Mouse (Mus musculus) liver, embryonic 15.5 days (tissue): ENCODE measurements around the gene Rbm4. TPM values are rescaled to one million over a fixed set of nuclear protein-coding genes. Genes with fewer than 3 reads are reported as not detected.

Source experiments
- ATAC-seq: fragments of 200-750 bp; cut with Nextera tagmentation; 2 replicates; pipeline ENCODE4 v1.8.0; 2017; ENCODE audit warnings: moderate number of reproducible peaks, mild to moderate bottlenecking, moderate library complexity; ENCODE audit not compliant: insufficient read depth
- H3K27ac ChIP-seq: fragments of 300-500 bp; sonication (generic); replicated peaks from 2 replicates; pipeline ENCODE4 v1.5.1; 2015; ENCODE audit warnings: mild to moderate bottlenecking, inconsistent platforms
- H3K27me3 ChIP-seq: fragments of 300-500 bp; sonication (generic); 2 replicates; pipeline ENCODE4 v1.6.1; 2015; ENCODE audit warnings: mild to moderate bottlenecking, inconsistent platforms
- H3K36me3 ChIP-seq: fragments of 300-500 bp; sonication (generic); replicated peaks from 2 replicates; pipeline ENCODE4 v1.6.1; 2015; ENCODE audit warnings: moderate library complexity, mild to moderate bottlenecking, inconsistent platforms
- H3K4me1 ChIP-seq: fragments of 300-500 bp; sonication (generic); replicated peaks from 2 replicates; pipeline ENCODE4 v1.6.1; 2015; ENCODE audit warnings: inconsistent platforms
- H3K4me2 ChIP-seq: fragments of 300-500 bp; sonication (generic); 2 replicates; pipeline ENCODE4 v1.6.1; 2015; ENCODE audit warnings: moderate library complexity, mild to moderate bottlenecking, inconsistent platforms
- H3K4me3 ChIP-seq: fragments of 300-500 bp; sonication (generic); replicated peaks from 2 replicates; pipeline ENCODE4 v1.5.1; 2015; ENCODE audit warnings: mild to moderate bottlenecking, inconsistent platforms
- H3K9ac ChIP-seq: fragments of 300-500 bp; sonication (generic); 2 replicates; pipeline ENCODE4 v1.6.1; 2015; ENCODE audit warnings: moderate library complexity, mild to moderate bottlenecking, inconsistent platforms
- H3K9me3 ChIP-seq: fragments of 300-500 bp; sonication (generic); replicated peaks from 2 replicates; pipeline ENCODE4 v1.6.1; 2016; ENCODE audit warnings: inconsistent platforms
- WGBS: fragments of 180-500 bp; shearing (Covaris S2); methylation state at CpG from one replicate; pipeline ENCODE4 v1.1.7; 2015; ENCODE audit warnings: mixed read lengths; ENCODE audit not compliant: insufficient replicate concordance; 5-methylcytosine and 5-hydroxymethylcytosine counted together
- polyA plus RNA-seq: library from polyadenylated mRNA; unstranded; fragments of >200 nt; fragmentation: Nextera tagmentation; extraction: Ambion mirVana; gene quantifications from 2 replicates; pipeline ENCODE4 v1.2.1, GENCODE M21; 2015

Gene Rbm4
- polyA plus RNA-seq = 25.2 and 29.0 TPM in 2 replicates

DNA sequence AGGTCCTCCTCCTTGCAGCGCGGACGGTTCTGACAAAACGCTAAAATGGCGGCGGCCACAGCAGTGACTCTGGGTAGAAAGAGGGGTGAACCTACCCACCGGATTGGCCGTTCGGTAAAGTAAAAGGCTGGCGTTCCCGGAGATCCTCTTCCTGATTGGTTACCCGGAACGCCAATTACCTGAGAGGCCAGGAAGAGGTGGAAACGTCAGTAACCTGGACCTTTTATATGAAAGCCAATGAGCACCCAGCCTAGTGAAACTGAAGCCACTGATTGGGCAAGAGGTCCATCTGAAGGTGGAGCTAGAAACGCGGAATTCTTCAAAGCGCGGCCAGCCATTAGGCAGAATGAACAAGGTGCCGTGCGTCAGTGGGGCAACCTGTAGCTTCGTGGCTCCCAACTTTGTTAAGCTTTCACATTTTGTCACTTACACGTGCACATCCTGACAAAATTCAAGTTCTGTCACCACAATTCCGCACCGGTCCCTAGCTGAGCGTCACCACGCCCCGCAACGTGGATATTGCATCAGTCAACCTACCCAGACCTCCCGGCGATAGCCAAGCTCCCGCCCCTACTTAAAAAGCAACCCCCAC lies at the start of gene Rbm4:
Gene Rbm4, minus strand, starts transcription at position 71 of the 592 bp plus-strand sequence.
- no peaks in the 10 kb centered on the region for H3K9me3 ChIP-seq
- H3K9ac ChIP-seq = peak within 1 kb of the TSS; percentile 68
- no peaks in the 10 kb centered on the region for H3K27me3 ChIP-seq
- peak; percentile 95 for ATAC-seq
- H3K4me3 ChIP-seq = peak within 1 kb of the TSS; percentile 78
- H3K4me2 ChIP-seq = peak within 1 kb of the TSS; percentile 74
- H3K27ac ChIP-seq = peak within 1 kb of the TSS; percentile 88
- H3K36me3 ChIP-seq = peaks cover 60% of the 10 kb centered on the region
- peaks cover 66% of the 10 kb centered on the region for H3K4me1 ChIP-seq
- WGBS = under 1% methylated on average over 31 of the region's 31 CpGs

DNA sequence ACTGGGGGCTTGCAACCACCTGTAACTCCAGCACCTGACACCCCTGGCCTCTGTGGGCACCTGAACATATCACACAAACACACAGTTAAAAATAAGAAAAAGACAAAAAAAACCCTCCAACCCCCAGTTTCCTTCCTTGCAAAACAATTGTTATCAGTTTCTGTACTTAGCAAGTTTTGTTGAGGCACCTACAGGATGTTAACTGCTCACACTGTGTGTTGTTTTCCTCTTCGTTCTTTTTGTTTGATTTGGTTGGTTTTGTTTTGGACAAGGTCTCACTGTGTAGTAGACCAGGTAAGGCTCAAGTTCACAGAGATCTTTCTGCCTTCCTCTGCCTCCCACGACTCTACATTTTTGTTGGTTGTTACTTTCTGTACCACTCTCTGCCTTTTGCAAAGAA lies 48.9 kb upstream of the Rbm4 start:
- Histone ChIP-seq H3K4me1 (peaks cover 31% of the 10 kb centered on the region), H3K27ac (no peak overlapping the region), H3K27me3 (peaks cover 72% of the 10 kb centered on the region), H3K36me3 (no peaks in the 10 kb centered on the region), H3K9me3 (no peaks in the 10 kb centered on the region), H3K9ac (no peak overlapping the region), H3K4me2 (no peak overlapping the region), H3K4me3 (no peak overlapping the region)
- ATAC-seq = no peak
- 40% methylated on average over 2 of the region's 2 CpGs for WGBS

DNA sequence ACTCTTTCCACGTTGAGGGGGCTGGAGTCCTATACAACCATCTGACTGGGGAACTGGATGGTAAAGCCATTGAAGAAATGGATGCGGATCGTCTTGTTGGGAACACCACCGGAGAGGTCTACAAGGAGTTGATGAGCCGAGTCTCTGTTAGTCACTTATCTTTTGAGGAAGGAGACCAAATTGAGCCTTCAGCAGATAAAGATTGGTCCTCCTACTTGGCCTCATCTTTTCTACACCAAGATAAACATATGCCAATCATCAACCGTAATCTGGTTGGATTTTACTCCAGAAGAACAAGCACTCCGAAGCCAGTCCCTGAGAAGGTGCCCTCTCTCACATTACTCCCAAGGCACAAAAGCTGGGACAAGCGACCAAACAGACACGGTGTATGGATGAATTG lies 47.1 kb upstream of the Rbm4 start:
- H3K9ac ChIP-seq = no peak overlapping the region
- 55% methylated on average over 9 of the region's 9 CpGs for WGBS
- H3K4me1 ChIP-seq = peaks cover 40% of the 10 kb centered on the region

DNA sequence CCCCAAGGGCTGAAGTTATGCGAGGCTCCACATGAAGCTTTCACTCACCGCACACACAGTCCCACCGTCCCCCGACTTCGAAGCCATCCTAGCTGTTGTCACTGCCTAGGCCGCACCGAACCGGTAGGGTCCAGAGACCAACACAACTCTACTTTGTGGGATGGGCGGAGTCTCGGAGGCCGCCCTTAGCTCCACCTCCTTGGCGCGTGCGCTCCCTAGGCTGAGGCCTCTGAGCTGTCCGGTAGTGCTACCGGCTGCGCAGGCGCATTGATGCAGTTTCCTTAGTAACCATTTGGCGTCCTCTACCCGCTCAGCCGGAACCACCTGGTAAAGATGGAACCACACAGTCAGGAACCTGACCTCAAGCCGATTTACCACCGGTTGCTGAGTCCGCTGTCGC lies 45.4 kb upstream of the Rbm4 start, which contains the start of the genes Ccs and Ccdc87:
Gene Ccs, minus strand, starts transcription at position 184 of the 400 bp plus-strand sequence.
Gene Ccdc87, plus strand, starts transcription at position 218 of the 400 bp plus-strand sequence.
- Histone ChIP-seq H3K4me3 (peak within 1 kb of the TSS; percentile 67), H3K9me3 (no peaks in the 10 kb centered on the region), H3K4me1 (peaks cover 48% of the 10 kb centered on the region), H3K27ac (peak within 1 kb of the TSS; percentile 79), H3K9ac (peak within 1 kb of the TSS; percentile 76), H3K36me3 (no peaks in the 10 kb centered on the region), H3K27me3 (peaks cover 44% of the 10 kb centered on the region), H3K4me2 (peak within 1 kb of the TSS; percentile 96)
- under 1% methylated on average over 25 of the region's 25 CpGs for WGBS
- ATAC-seq = peak; percentile 97

More for the DNA sequence above, 47.1 kb upstream of the Rbm4 start:
- H3K4me3 ChIP-seq = no peak overlapping the region
- no peak overlapping the region for H3K27ac ChIP-seq
- peaks cover 58% of the 10 kb centered on the region for H3K27me3 ChIP-seq
- H3K9me3 ChIP-seq = no peaks in the 10 kb centered on the region
- H3K36me3 ChIP-seq = no peaks in the 10 kb centered on the region
- H3K4me2 ChIP-seq = no peak overlapping the region
- ATAC-seq = no peak

DNA sequence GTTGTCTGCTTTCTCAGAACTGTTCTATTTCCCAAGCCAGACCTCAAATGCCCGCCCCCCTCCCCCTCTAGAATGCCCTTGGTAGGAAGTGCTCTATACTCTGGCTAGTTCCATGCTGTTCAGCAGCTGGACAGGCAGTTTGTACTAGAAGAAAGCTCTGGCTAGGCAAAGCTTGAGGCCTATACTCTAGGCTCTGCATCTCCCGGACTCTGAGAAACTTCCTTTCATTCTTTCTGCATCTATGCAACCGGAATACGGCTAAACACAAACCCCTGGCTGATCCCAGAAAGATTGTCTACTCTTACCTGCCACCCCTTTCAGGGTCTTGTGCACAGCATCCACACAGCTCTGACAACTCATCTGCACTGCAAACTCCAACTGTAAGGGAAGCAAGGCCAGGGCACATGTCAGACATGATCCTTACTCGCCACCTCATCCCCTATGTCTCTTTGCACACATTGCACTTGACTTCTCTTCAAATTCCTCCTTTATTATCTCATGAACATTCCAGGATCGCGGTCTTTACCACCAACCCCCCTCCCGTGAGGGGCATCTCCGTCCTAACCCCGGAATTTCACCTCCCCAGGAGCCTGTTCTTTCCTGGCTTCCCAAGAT lies 44.9 kb upstream of the Rbm4 start:
- H3K9ac ChIP-seq = peak overlapping the region; percentile 76
- H3K9me3 ChIP-seq = no peaks in the 10 kb centered on the region
- peak overlapping the region; percentile 79 for H3K27ac ChIP-seq
- H3K4me3 ChIP-seq = peak overlapping the region; percentile 67
- H3K4me2 ChIP-seq = peak overlapping the region; percentile 96
- ATAC-seq = peak; percentile 43
- H3K36me3 ChIP-seq = no peaks in the 10 kb centered on the region
- H3K4me1 ChIP-seq = peaks cover 48% of the 10 kb centered on the region
- H3K27me3 ChIP-seq = peaks cover 41% of the 10 kb centered on the region
- WGBS = 28% methylated on average over 10 of the region's 10 CpGs

DNA sequence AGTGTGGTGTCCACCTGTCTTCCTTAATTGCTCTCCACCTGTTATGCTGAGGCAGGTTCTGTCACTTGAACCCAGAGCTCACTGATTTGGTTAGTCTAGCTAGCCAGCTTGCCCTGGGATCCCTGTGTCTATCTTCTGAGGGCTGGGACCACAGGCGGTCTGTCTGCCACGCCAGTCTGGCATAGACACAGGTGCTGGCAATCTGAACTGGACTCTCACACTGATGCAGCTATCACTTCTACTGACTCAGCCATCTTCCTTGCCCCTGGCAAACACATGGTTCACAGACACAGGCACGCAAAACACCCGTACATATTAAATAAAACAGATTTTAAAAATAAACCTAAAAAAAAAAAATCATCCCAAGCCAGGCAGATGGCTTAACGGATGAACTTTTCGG lies 43.3 kb upstream of the Rbm4 start:
- peaks cover 13% of the 10 kb centered on the region for H3K36me3 ChIP-seq
- H3K4me1 ChIP-seq = peaks cover 48% of the 10 kb centered on the region
- H3K9ac ChIP-seq = no peak overlapping the region
- no peak overlapping the region for H3K4me2 ChIP-seq
- 82% methylated on average over 6 of the region's 6 CpGs for WGBS
- no peaks in the 10 kb centered on the region for H3K9me3 ChIP-seq
- no peak overlapping the region for H3K4me3 ChIP-seq
- H3K27me3 ChIP-seq = peaks cover 27% of the 10 kb centered on the region
- no peak for ATAC-seq
- H3K27ac ChIP-seq = no peak overlapping the region

DNA sequence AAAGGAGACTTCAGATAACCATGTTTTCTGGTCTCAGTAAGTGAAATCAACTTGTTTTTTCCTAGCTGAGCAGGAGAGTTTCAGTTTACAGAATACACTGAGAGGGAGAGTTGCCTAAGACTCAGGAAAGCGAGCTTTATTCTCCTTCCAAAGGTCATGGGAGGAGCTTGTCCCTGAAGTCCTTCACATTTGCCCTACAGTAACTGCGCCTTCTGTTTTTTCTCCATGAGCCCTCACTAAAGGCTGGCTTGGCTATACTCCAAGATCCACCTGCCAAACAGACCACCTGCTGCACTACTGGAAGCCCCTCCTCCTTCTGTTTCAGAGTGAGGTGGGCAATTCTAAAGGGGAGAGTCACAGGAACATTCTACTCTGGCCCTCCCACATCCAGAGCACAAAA lies 42.4 kb upstream of the Rbm4 start:
- Histone ChIP-seq H3K9ac (no peak overlapping the region), H3K4me1 (peaks cover 48% of the 10 kb centered on the region), H3K27me3 (peaks cover 17% of the 10 kb centered on the region), H3K36me3 (peaks cover 16% of the 10 kb centered on the region), H3K9me3 (no peaks in the 10 kb centered on the region), H3K4me2 (no peak overlapping the region), H3K4me3 (no peak overlapping the region), H3K27ac (peak overlapping the region; percentile 26)
- ATAC-seq = no peak
- WGBS = 75% methylated on average over 2 of the region's 2 CpGs

DNA sequence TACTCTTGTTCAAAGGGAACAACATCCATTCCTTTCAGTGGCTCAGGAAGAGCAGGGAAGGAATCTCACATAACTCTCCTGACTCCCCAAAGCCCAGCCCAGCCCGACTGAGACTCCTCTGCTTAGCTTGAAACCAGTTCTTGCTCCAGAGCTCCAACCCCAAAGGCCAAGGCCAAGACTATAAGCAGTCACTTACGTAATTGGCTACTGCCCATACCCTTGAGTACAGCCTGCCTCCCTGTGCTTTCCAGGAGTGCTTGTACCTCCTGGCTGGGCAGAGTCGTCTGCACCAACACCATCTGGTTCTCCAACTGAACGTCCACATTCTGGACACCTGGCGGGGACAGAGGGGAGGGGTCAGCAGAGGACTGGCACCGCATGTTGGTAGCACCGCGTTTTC lies 40.3 kb upstream of the Rbm4 start:
- Histone ChIP-seq H3K36me3 (peaks cover 16% of the 10 kb centered on the region), H3K4me3 (no peak overlapping the region), H3K4me1 (peaks cover 35% of the 10 kb centered on the region), H3K9ac (no peak overlapping the region), H3K27me3 (no peaks in the 10 kb centered on the region), H3K9me3 (no peaks in the 10 kb centered on the region), H3K27ac (no peak overlapping the region), H3K4me2 (no peak overlapping the region)
- 87% methylated on average over 8 of the region's 8 CpGs for WGBS
- no peak for ATAC-seq

DNA sequence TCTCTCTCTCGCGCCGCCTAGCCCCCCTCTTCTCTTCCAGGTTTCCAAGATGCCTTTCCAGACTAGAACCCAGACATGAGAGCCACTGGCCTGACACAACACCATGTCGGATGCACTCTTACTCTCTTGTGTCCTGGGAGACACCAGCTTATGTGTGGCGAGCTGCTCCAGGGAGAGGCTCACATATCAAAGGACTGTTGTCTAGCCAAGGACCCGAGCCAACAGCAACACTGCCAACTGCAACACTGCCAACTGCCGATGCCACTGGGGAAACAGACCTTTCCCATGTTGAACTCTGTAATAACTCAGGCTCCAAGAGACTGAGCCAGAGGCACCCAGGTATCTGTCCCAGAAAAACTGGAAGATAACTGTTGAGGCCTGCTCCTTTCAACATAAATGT lies 35.5 kb upstream of the Rbm4 start:
- Histone ChIP-seq H3K36me3 (peaks cover 36% of the 10 kb centered on the region), H3K27ac (no peak overlapping the region), H3K4me1 (peaks cover 10% of the 10 kb centered on the region), H3K9me3 (no peaks in the 10 kb centered on the region), H3K4me2 (no peak overlapping the region), H3K9ac (no peak overlapping the region), H3K27me3 (no peaks in the 10 kb centered on the region), H3K4me3 (no peak overlapping the region)
- no peak for ATAC-seq
- WGBS = 83% methylated on average over 7 of the region's 7 CpGs

DNA sequence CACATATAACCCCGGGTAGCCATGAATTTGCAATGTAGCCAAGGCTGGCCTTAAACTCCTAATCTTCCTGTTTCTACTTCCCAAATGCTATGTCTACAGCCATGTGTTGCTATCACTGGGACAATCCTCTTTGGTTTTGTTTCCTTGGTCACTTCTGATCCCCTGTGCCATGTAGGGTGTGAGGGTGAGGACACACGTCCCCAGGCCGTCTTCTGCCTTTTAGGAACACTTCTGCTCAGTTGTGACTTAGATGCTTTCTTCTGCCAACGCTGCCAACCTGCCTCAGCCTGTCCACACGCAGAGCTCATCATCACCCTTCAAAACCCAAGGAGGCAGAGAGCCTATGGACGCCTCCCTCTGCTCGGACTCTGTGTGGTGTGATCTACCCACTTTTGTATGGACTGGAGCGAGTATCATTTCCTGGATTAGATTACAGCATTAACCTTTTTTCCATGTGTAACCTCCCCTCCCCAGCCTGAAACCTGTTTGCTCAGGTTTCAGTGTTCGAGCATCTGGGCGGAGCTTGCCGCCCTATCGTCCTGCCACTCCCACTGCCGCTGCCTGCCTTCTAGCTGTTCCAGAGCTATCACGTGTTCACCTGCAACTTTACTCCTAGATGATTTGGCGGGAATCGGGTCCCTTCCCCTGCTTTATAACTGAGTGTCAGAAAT lies 34.9 kb upstream of the Rbm4 start:
- no peaks in the 10 kb centered on the region for H3K27me3 ChIP-seq
- peaks cover 37% of the 10 kb centered on the region for H3K36me3 ChIP-seq
- no peak overlapping the region for H3K27ac ChIP-seq
- no peak overlapping the region for H3K4me2 ChIP-seq
- WGBS = 72% methylated on average over 16 of the region's 16 CpGs
- ATAC-seq = no peak
- H3K4me3 ChIP-seq = no peak overlapping the region
- peaks cover 10% of the 10 kb centered on the region for H3K4me1 ChIP-seq
- H3K9ac ChIP-seq = no peak overlapping the region
- no peaks in the 10 kb centered on the region for H3K9me3 ChIP-seq

DNA sequence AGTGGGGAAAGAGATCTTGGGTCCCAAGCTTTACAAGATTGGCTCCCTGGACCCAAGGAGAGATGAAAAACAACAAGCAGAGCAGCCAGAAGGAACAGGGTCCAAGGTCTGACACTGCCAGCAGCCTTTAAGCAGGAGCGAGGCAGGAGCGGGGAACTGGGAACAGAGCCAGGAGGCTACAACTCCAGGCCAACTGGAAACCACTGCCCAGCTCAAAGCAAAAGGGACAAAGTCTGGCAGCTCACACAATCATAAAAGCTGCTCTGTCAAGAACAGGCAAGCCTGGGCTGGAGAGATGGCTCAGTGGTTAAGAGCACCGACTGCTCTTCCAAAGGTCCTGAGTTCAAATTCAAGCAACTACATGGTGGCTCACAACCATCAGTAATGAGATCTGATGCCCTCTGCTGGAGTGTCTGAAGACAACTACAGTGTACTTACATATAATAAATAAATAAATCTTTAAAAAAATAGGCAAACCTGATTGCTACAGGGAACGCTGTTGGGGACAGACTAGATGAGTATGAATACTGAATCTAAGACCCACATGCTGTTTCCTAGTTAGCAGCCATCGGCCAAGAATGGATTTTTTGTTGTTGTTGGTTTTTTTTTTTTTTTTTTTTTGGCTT lies 27.1 kb upstream of the Rbm4 start:
- Histone ChIP-seq H3K27ac (no peak overlapping the region), H3K9me3 (no peaks in the 10 kb centered on the region), H3K4me2 (no peak overlapping the region), H3K4me3 (no peak overlapping the region), H3K36me3 (peaks cover 19% of the 10 kb centered on the region), H3K9ac (no peak overlapping the region), H3K4me1 (no peaks in the 10 kb centered on the region), H3K27me3 (peaks cover 5% of the 10 kb centered on the region; the same call in 1 of the 2 replicates)
- 66% methylated on average over 5 of the region's 5 CpGs for WGBS
- peak; percentile 70 for ATAC-seq
